Mouse (Mus musculus): ENCODE data around the gene Ranbp17. TPM values are rescaled to one million over a fixed set of nuclear protein-coding genes. Genes with fewer than 3 reads are reported as not detected.

The Ranbp17 gene
- total RNA-seq (2018; cell fraction: chromatin; rRNA removed) = 1 to 10 TPM in 2 of 26 experiments, under 1 TPM in 7, not detected in 17; 0.20 to 1.5 (median 0.34) TPM
- total RNA-seq (2018; cell fraction: cytosol; rRNA removed) = under 1 TPM in 1 of 26 experiments, not detected in 25; 0.04 TPM
- total RNA-seq (2018; cell fraction: nucleus; rRNA removed) = under 1 TPM in 7 of 26 experiments, not detected in 19; 0.11 to 0.68 (median 0.30) TPM
- not detected in 3 replicates for polyA plus RNA-seq (2018)

DNA sequence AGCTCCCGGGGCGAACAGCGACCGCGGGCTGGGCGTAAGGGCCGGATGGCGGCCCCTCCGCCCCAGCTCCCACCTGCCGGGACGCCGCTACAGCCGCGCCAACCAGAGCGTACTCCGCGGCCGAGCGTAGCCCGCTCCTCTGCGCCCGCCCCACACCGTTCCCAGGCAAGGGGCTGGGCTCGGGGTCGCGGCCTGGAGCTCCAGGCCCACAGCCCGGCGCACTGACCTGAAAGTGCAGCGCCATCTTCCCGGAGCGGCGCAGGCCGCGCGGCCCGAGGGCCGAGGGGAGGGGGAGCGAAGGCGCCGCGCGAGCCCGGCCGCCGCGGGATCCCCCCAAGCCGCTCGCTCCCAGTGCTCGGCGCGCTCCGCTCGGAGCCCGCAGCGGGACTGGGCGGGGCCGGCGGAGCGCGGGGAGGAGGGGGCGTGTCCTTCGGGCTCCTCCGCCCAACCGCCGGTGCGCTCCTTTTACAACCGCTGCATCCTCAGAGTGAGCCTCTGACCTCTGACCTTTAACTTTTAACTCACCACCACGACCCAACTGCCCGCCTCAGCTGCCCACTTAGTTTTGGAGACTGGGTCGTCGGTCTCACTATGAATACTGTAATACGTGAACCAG is at the start of gene Ranbp17:
Gene Ranbp17, minus strand, starts transcription at position 371 of the 616 bp plus-strand sequence.
- no peaks in the 10 kb centered on the region for H3K79me2 ChIP-seq (ENCODE audit: inconsistent target)
- no peak within 1 kb of the TSS for H3K27ac ChIP-seq
- no peaks in the 10 kb centered on the region for H3K36me3 ChIP-seq (ENCODE audit: inconsistent target)
- no peak within 1 kb of the TSS for H3K4me3 ChIP-seq (ENCODE audit: inconsistent target)
- 6% methylated on average over 64 of the region's 72 CpGs for WGBS (ENCODE audit: missing documents)

- no peaks in the 10 kb centered on the region for H3K36me3 ChIP-seq (ENCODE audit: inconsistent target)
- WGBS (ENCODE audit: missing documents) = 72% methylated on average over 8 of the region's 8 CpGs
- no peak overlapping the region for H3K4me3 ChIP-seq (ENCODE audit: inconsistent target)
- H3K27ac ChIP-seq = no peak overlapping the region
- H3K79me2 ChIP-seq (ENCODE audit: inconsistent target) = no peaks in the 10 kb centered on the region
Observed at GRCm38 (mm10) chr11:33554123-33554522, 40.6 kb upstream of the Ranbp17 start.

- Histone ChIP-seq H3K27ac (no peak overlapping the region), H3K4me3 (ENCODE audit: inconsistent target) (no peak overlapping the region), H3K36me3 (ENCODE audit: inconsistent target) (no peaks in the 10 kb centered on the region), H3K79me2 (ENCODE audit: inconsistent target) (no peaks in the 10 kb centered on the region)
- WGBS (ENCODE audit: missing documents) = 89% methylated on average over 14 of the region's 14 CpGs
Observed at GRCm38 (mm10) chr11:33550861-33551560, 37.5 kb upstream of the Ranbp17 start.

GRCm38 (mm10) chr11:33547386-33547785 is 33.8 kb upstream of the Ranbp17 start:
- H3K4me3 ChIP-seq (ENCODE audit: inconsistent target) = no peak overlapping the region
- no peaks in the 10 kb centered on the region for H3K36me3 ChIP-seq (ENCODE audit: inconsistent target)
- no peaks in the 10 kb centered on the region for H3K79me2 ChIP-seq (ENCODE audit: inconsistent target)
- H3K27ac ChIP-seq = no peak overlapping the region
- WGBS (ENCODE audit: missing documents) = 73% methylated on average over 2 of the region's 2 CpGs

DNA sequence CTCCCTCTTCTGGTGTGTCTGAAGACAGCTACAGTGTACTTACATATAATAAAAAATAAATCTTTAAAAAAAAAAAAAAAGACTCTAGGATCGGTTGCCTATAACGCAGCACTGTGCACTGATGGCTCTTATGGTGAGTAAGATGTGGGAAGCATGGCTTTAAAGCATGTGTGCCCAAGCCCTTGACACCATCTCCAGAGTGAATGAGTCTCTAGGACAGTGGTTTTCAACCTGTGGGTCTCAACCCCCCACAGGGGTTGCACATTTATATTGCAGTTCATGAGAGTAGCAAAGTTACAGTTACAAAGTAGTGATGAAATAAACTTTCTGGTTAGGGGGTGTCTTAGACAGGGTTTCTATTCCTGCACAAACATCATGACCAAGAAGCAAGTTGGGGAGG is 31.4 kb upstream of the Ranbp17 start:
- no peaks in the 10 kb centered on the region for H3K79me2 ChIP-seq (ENCODE audit: inconsistent target)
- H3K27ac ChIP-seq = no peak overlapping the region
- no peak overlapping the region for H3K4me3 ChIP-seq (ENCODE audit: inconsistent target)
- H3K36me3 ChIP-seq (ENCODE audit: inconsistent target) = no peaks in the 10 kb centered on the region
- WGBS (ENCODE audit: missing documents) = 87% methylated on average over 2 of the region's 2 CpGs

DNA sequence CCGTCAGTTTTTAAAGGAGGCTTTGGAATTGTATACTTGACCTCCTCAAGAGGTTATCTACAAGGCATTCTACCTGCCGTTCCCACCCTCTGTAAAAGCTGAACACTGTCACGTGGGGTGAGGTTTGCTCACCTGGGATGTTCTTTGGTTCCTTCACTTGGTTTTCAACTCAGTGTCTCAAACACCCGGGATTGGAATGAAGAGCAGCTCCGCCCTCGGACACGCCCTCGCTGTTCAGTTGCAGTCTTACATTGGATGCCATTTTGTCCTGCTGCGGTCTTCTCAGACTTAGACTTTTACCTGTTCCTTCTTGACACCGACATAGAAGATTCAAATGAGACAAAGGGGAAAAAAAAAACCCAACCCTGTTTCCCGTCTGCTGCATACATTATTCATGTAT is 30.6 kb upstream of the Ranbp17 start:
- H3K79me2 ChIP-seq (ENCODE audit: inconsistent target) = no peaks in the 10 kb centered on the region
- no peak overlapping the region for H3K27ac ChIP-seq
- H3K36me3 ChIP-seq (ENCODE audit: inconsistent target) = no peaks in the 10 kb centered on the region
- H3K4me3 ChIP-seq (ENCODE audit: inconsistent target) = no peak overlapping the region
- 79% methylated on average over 11 of the region's 11 CpGs for WGBS (ENCODE audit: missing documents)

- Histone ChIP-seq H3K79me2 (ENCODE audit: inconsistent target) (no peaks in the 10 kb centered on the region), H3K27ac (no peak overlapping the region), H3K36me3 (ENCODE audit: inconsistent target) (no peaks in the 10 kb centered on the region), H3K4me3 (ENCODE audit: inconsistent target) (no peak overlapping the region)
- WGBS (ENCODE audit: missing documents) = 78% methylated on average over 5 of the region's 5 CpGs
Observed at GRCm38 (mm10) chr11:33537390-33538125, 24.0 kb upstream of the Ranbp17 start.

GRCm38 (mm10) chr11:33536636-33537035 is 23.1 kb upstream of the Ranbp17 start:
- no peak overlapping the region for H3K4me3 ChIP-seq (ENCODE audit: inconsistent target)

DNA sequence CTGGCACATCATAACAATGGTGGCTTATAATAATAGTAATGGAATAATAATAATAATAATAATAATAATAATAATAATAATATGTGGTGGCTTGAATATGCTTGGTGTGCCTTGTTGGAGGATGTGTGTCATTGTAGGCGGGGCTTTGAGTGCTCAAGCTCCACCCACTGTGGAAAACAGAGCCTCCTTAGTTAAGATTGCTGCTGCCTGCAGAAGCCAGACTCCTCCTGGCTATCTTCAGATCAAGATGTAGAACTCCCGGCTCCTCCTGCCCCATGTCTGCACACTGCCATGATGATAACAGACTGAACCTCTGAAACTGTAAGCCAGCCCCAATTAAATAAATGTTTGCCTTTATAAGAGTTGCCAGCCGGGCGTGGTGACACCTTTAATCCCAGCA is 21.0 kb upstream of the Ranbp17 start:
- Histone ChIP-seq H3K79me2 (ENCODE audit: inconsistent target) (no peaks in the 10 kb centered on the region), H3K27ac (no peak overlapping the region), H3K36me3 (ENCODE audit: inconsistent target) (no peaks in the 10 kb centered on the region), H3K4me3 (ENCODE audit: inconsistent target) (no peak overlapping the region)
- 83% methylated on average over 3 of the region's 4 CpGs for WGBS (ENCODE audit: missing documents)

More at GRCm38 (mm10) chr11:33536636-33537035, 23.1 kb upstream of the Ranbp17 start:
- 95% methylated on average over 3 of the region's 3 CpGs for WGBS (ENCODE audit: missing documents)
- no peaks in the 10 kb centered on the region for H3K36me3 ChIP-seq (ENCODE audit: inconsistent target)
- no peak overlapping the region for H3K27ac ChIP-seq
- no peaks in the 10 kb centered on the region for H3K79me2 ChIP-seq (ENCODE audit: inconsistent target)

DNA sequence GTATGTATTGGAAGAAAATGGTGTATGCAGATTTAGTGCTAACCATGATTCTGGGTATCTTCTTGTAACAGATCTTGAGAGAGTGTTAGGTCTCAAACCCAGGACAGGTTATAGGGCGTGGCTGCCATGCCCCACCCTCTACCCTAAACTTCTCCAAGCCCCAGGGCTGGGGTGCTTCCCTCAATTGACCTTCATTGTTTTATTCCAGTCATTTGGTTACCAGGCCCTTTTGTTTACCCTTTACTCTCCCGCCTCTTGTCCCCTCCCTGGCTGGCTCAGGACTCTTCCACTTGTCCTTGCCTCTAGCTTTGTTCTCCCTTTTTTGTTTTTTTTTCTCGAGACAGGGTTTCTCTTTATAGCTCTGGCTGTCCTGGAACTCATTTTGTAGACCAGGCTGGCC is 20.0 kb upstream of the Ranbp17 start:
- H3K27ac ChIP-seq = no peak overlapping the region
- WGBS (ENCODE audit: missing documents) = 58% methylated on average over 3 of the region's 3 CpGs
- no peak overlapping the region for H3K4me3 ChIP-seq (ENCODE audit: inconsistent target)
- no peaks in the 10 kb centered on the region for H3K79me2 ChIP-seq (ENCODE audit: inconsistent target)
- no peaks in the 10 kb centered on the region for H3K36me3 ChIP-seq (ENCODE audit: inconsistent target)

DNA sequence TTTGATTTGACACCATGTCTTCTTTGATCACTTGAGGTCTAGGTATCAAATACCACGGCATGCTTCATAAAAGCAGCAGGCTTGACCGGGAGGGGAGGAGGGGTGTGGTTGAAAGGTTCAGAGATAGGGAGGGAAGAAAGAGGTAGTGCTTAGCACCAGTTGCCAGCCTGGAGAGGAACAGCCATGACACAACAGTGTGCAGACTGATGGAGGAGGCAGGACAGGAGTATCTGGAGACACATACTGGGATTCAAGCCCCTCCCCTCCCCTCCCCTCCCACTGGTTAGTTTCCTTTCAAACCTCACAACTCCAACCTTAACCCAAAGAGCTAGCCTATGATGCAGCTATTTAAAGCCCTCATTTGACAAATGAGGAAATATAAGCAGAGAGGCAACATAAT is 16.0 kb upstream of the Ranbp17 start:
- WGBS (ENCODE audit: missing documents) = 36% methylated on average over 2 of the region's 2 CpGs
- no peaks in the 10 kb centered on the region for H3K36me3 ChIP-seq (ENCODE audit: inconsistent target)
- H3K79me2 ChIP-seq (ENCODE audit: inconsistent target) = no peaks in the 10 kb centered on the region
- no peak overlapping the region for H3K4me3 ChIP-seq (ENCODE audit: inconsistent target)
- no peak overlapping the region for H3K27ac ChIP-seq

GRCm38 (mm10) chr11:33512854-33513375 is 631 bp downstream of the Ranbp17 start:
- H3K27ac ChIP-seq = no peak overlapping the region

DNA sequence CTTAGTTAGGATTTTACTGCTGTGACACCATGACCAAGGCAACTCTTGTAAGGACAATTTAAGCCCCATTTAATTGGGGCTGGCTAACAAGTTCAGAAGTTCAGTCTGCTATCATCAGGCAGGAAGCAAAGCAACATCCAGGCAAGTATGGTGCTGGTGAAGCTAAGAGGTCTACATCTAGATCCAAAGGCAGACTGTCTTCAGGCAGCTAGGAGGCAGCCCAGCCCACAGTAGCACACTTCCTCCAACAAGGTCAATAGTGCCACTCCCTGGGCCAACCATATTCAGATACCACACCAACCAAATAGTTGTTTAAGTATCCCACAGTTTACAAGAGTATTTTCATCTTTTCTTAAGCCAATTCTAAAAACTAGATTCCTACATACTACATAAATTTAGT is 4.1 kb downstream of the Ranbp17 start:
- Histone ChIP-seq H3K79me2 (ENCODE audit: inconsistent target) (no peaks in the 10 kb centered on the region), H3K36me3 (ENCODE audit: inconsistent target) (no peaks in the 10 kb centered on the region)

More at GRCm38 (mm10) chr11:33512854-33513375, 631 bp downstream of the Ranbp17 start:
- WGBS (ENCODE audit: missing documents) = 2% methylated on average over 43 of the region's 43 CpGs
- H3K36me3 ChIP-seq (ENCODE audit: inconsistent target) = no peaks in the 10 kb centered on the region
- H3K4me3 ChIP-seq (ENCODE audit: inconsistent target) = no peak overlapping the region
- no peaks in the 10 kb centered on the region for H3K79me2 ChIP-seq (ENCODE audit: inconsistent target)

GRCm38 (mm10) chr11:33485746-33486145 is 27.8 kb downstream of the Ranbp17 start:
- H3K36me3 ChIP-seq (ENCODE audit: inconsistent target) = no peaks in the 10 kb centered on the region
- H3K27ac ChIP-seq = no peak overlapping the region
- 94% methylated on average over 4 of the region's 4 CpGs for WGBS (ENCODE audit: missing documents)
- no peak overlapping the region for H3K4me3 ChIP-seq (ENCODE audit: inconsistent target)
- no peaks in the 10 kb centered on the region for H3K79me2 ChIP-seq (ENCODE audit: inconsistent target)

More for the DNA sequence above, 4.1 kb downstream of the Ranbp17 start:
- H3K4me3 ChIP-seq (ENCODE audit: inconsistent target) = no peak overlapping the region
- no peak overlapping the region for H3K27ac ChIP-seq
